Mouse (Mus musculus) CH12.LX (cell line): Measurements from ENCODE around the gene Olfr768.

Experiments
- CTCF ChIP-seq, 2 experiments: IDR thresholded peaks in 1 of 2; conservative IDR thresholded peaks in 1 of 2; 2 replicates each; pipeline ENCODE4 v1.5.1; 2011 to 2012; ENCODE audit warnings: low read depth in 2 of 2, low read length in 2 of 2, improper control_type of control experiment in 1 of 2, inconsistent platforms in 1 of 2, mild to moderate bottlenecking in 1 of 2, moderate library complexity in 1 of 2
- E2F4 ChIP-seq: IDR thresholded peaks from 2 replicates; pipeline ENCODE4 v1.6.1; 2011; ENCODE audit warnings: low read depth, low read length, improper control_type of control experiment; ENCODE audit not compliant: insufficient replicate concordance
- EP300 ChIP-seq: IDR thresholded peaks from 2 replicates; pipeline ENCODE4 v1.6.1; 2011; ENCODE audit warnings: low read length, improper control_type of control experiment
- GABPA ChIP-seq: IDR thresholded peaks from 2 replicates; pipeline ENCODE4 v1.6.1; 2012; ENCODE audit warnings: low read depth, low read length, improper control_type of control experiment, inconsistent platforms; ENCODE audit not compliant: insufficient replicate concordance
- HCFC1 ChIP-seq: IDR thresholded peaks from 2 replicates; pipeline ENCODE4 v1.6.1; 2012; ENCODE audit warnings: low read depth, mild to moderate bottlenecking, inconsistent platforms, low read length, improper control_type of control experiment
- IRF4 ChIP-seq: IDR thresholded peaks from 2 replicates; pipeline ENCODE4 v1.6.1; 2014; ENCODE audit warnings: low read depth, mild to moderate bottlenecking, inconsistent platforms, low read length, improper control_type of control experiment
- MAZ ChIP-seq: IDR thresholded peaks from 2 replicates; pipeline ENCODE4 v1.6.1; 2012; ENCODE audit warnings: low read depth, mild to moderate bottlenecking, inconsistent platforms, low read length, improper control_type of control experiment, moderate library complexity
- MXI1 ChIP-seq: IDR thresholded peaks from 2 replicates; pipeline ENCODE4 v1.6.1; 2011; ENCODE audit warnings: mild to moderate bottlenecking, low read depth, low read length, improper control_type of control experiment
- POLR2A ChIP-seq: IDR thresholded peaks from 2 replicates; pipeline ENCODE4 v1.6.1; 2011; ENCODE audit warnings: low read depth, mild to moderate bottlenecking, improper control_type of control experiment, low read length
- SIN3A ChIP-seq: IDR thresholded peaks from 2 replicates; pipeline ENCODE4 v1.6.1; 2012; ENCODE audit warnings: low read length, improper control_type of control experiment, inconsistent platforms
- TCF12 ChIP-seq: IDR thresholded peaks from 2 replicates; pipeline ENCODE4 v1.6.1; 2014; ENCODE audit warnings: low read depth, mild to moderate bottlenecking, inconsistent platforms, low read length, improper control_type of control experiment
- USF1 ChIP-seq: IDR thresholded peaks from 2 replicates; pipeline ENCODE4 v1.6.1; 2014; ENCODE audit warnings: low read depth, mild to moderate bottlenecking, inconsistent platforms, low read length, improper control_type of control experiment

DNA sequence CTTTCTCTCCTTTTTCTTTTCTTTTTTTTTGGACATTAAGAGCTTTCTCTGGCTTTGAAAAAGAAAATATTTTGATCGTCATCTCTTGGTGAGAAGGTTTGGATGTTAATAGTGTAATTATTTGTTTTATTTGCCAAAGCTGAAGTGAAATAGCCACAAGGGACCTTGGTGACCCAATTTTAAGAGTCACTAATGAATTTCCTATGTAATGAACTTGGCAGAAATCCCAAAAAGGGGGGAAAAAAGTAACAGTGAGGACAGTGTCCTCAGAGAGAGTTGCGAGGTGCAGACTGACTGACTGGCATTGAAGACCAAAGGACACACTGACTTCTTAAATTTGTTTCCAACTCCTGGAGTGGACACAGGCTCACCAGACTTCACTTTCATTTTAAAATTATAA lies 39.7 kb upstream of the Olfr768 start, which contains the start of gene Olfr770:
- TF ChIP-seq CTCF (conservative IDR thresholded peaks at IDR 0.05 in 1 of 2, IDR thresholded peaks at IDR 0.05 in 1 of 2; ENCODE audit: low read depth in 2 of 2, low read length in 2 of 2), result no peak
- no peak for TF ChIP-seq TCF12
- TF ChIP-seq POLR2A, result no peak
- TF ChIP-seq USF1, result no peak
- no peak for TF ChIP-seq MAZ
- no peak for TF ChIP-seq EP300
- TF ChIP-seq GABPA, result no peak
- no peak for TF ChIP-seq SIN3A
- no peak for TF ChIP-seq IRF4
- no peak for TF ChIP-seq MXI1
- no peak for TF ChIP-seq HCFC1
- TF ChIP-seq E2F4, result no peak
